Mouse (Mus musculus) CH12.LX (cell line): ENCODE results near the gene Tex14. TPM values are rescaled to one million over a fixed set of nuclear protein-coding genes. Genes with fewer than 3 reads are reported as not detected.

ENCODE experiments used
- DNase-seq: peaks from one replicate; pipeline ENCODE4 v3.0.0-alpha.2; 2013; ENCODE audit errors: extremely low read depth
- H3K27ac ChIP-seq: 2 replicates; pipeline ENCODE4 v1.5.1; 2012; ENCODE audit warnings: low read depth, mild to moderate bottlenecking, control low read depth, moderate library complexity; ENCODE audit not compliant: insufficient read depth
- H3K27me3 ChIP-seq: replicated peaks from 2 replicates; pipeline ENCODE3; 2012; ENCODE audit warnings: inconsistent platforms
- H3K36me3 ChIP-seq, 2 experiments: replicated peaks in 1 of 2; 2 replicates each; pipeline versions ENCODE3 to v1.6.1; 2012; ENCODE audit warnings: inconsistent platforms in 1 of 2, low read length in 1 of 2, mild to moderate bottlenecking in 1 of 2, mixed read lengths in 1 of 2, moderate library complexity in 1 of 2; ENCODE audit not compliant: control insufficient read depth in 1 of 2, insufficient read depth in 1 of 2
- H3K4me1 ChIP-seq, 2 experiments: 2 replicates each; pipeline ENCODE4 v1.6.1; 2012; ENCODE audit warnings: inconsistent platforms in 1 of 2, moderate library complexity in 1 of 2; ENCODE audit not compliant: insufficient read depth in 2 of 2, control insufficient read depth in 1 of 2
- H3K4me2 ChIP-seq: 2 replicates; pipeline ENCODE4 v1.6.1; 2012; ENCODE audit warnings: low read depth, mild to moderate bottlenecking, control low read depth; ENCODE audit not compliant: poor library complexity, insufficient read depth, severe bottlenecking
- H3K4me3 ChIP-seq, 3 experiments: fragments of 150-350 bp in 1 of 3; sonication (generic) in 1 of 3; replicated peaks in 1 of 3; 2 replicates each; pipeline versions ENCODE3 to v1.5.1; 2011 to 2012; ENCODE audit warnings: low read depth in 2 of 3, low read length in 2 of 3, mild to moderate bottlenecking in 2 of 3, moderate library complexity in 2 of 3, control low read depth in 1 of 3, improper control_type of control experiment in 1 of 3, inconsistent platforms in 1 of 3, mixed read lengths in 1 of 3; ENCODE audit not compliant: poor library complexity in 1 of 3
- H3K79me2 ChIP-seq: replicated peaks from 2 replicates; pipeline ENCODE4 v1.6.1; 2012; ENCODE audit warnings: mild to moderate bottlenecking, moderate library complexity; ENCODE audit not compliant: control insufficient read depth, poor library complexity, insufficient read depth, severe bottlenecking; ENCODE audit errors: extremely low read depth
- H3K9ac ChIP-seq: 2 replicates; pipeline ENCODE4 v1.6.1; 2012; ENCODE audit warnings: low read depth, mild to moderate bottlenecking, control low read depth, moderate library complexity; ENCODE audit not compliant: insufficient read depth
- H3K9me3 ChIP-seq: replicated peaks from 2 replicates; pipeline ENCODE3; 2012; ENCODE audit warnings: low read length, inconsistent platforms, mixed read lengths
- CHD2 ChIP-seq: IDR thresholded peaks from 2 replicates; pipeline ENCODE4 v1.6.1; 2011; ENCODE audit warnings: low read length, improper control_type of control experiment
- CTCF ChIP-seq, 2 experiments: IDR thresholded peaks in 1 of 2; conservative IDR thresholded peaks in 1 of 2; 2 replicates each; pipeline ENCODE4 v1.5.1; 2011 to 2012; ENCODE audit warnings: low read depth in 2 of 2, low read length in 2 of 2, improper control_type of control experiment in 1 of 2, inconsistent platforms in 1 of 2, mild to moderate bottlenecking in 1 of 2, moderate library complexity in 1 of 2
- ELF1 ChIP-seq: IDR thresholded peaks from 2 replicates; pipeline ENCODE4 v1.6.1; 2014; ENCODE audit warnings: low read depth, mild to moderate bottlenecking, inconsistent platforms, low read length, improper control_type of control experiment
- EP300 ChIP-seq: IDR thresholded peaks from 2 replicates; pipeline ENCODE4 v1.6.1; 2011; ENCODE audit warnings: low read length, improper control_type of control experiment
- HCFC1 ChIP-seq: IDR thresholded peaks from 2 replicates; pipeline ENCODE4 v1.6.1; 2012; ENCODE audit warnings: low read depth, mild to moderate bottlenecking, inconsistent platforms, low read length, improper control_type of control experiment
- IRF4 ChIP-seq: IDR thresholded peaks from 2 replicates; pipeline ENCODE4 v1.6.1; 2014; ENCODE audit warnings: low read depth, mild to moderate bottlenecking, inconsistent platforms, low read length, improper control_type of control experiment
- JUN ChIP-seq: IDR thresholded peaks from 2 replicates; pipeline ENCODE4 v1.6.1; 2011; ENCODE audit warnings: low read depth, mild to moderate bottlenecking, low read length, improper control_type of control experiment, moderate library complexity; ENCODE audit not compliant: insufficient read depth
- JUND ChIP-seq: conservative IDR thresholded peaks from 2 replicates; pipeline ENCODE4 v1.6.1; 2011; ENCODE audit warnings: low read depth, low read length, improper control_type of control experiment
- MXI1 ChIP-seq: IDR thresholded peaks from 2 replicates; pipeline ENCODE4 v1.6.1; 2011; ENCODE audit warnings: mild to moderate bottlenecking, low read depth, low read length, improper control_type of control experiment
- MYC ChIP-seq: IDR thresholded peaks from 2 replicates; pipeline ENCODE4 v1.6.1; 2011; ENCODE audit warnings: low read depth, mild to moderate bottlenecking, improper control_type of control experiment, low read length
- NELFE ChIP-seq: IDR thresholded peaks from 2 replicates; pipeline ENCODE4 v1.6.1; 2011; ENCODE audit warnings: low read depth, low read length, improper control_type of control experiment
- NRF1 ChIP-seq: IDR thresholded peaks from 2 replicates; pipeline ENCODE4 v1.6.1; 2014; ENCODE audit warnings: low read depth, mild to moderate bottlenecking, inconsistent platforms, low read length, improper control_type of control experiment, moderate library complexity
- POLR2A ChIP-seq: IDR thresholded peaks from 2 replicates; pipeline ENCODE4 v1.6.1; 2011; ENCODE audit warnings: low read depth, mild to moderate bottlenecking, improper control_type of control experiment, low read length
- POLR2AphosphoS2 ChIP-seq: IDR thresholded peaks from 2 replicates; pipeline ENCODE4 v1.6.1; 2011; ENCODE audit warnings: low read depth, low read length, improper control_type of control experiment
- RCOR1 ChIP-seq: conservative IDR thresholded peaks from 2 replicates; pipeline ENCODE4 v1.6.1; 2012; ENCODE audit warnings: low read depth, mild to moderate bottlenecking, inconsistent platforms, low read length, improper control_type of control experiment
- SIN3A ChIP-seq: IDR thresholded peaks from 2 replicates; pipeline ENCODE4 v1.6.1; 2012; ENCODE audit warnings: low read length, improper control_type of control experiment, inconsistent platforms
- SMC3 ChIP-seq: IDR thresholded peaks from 2 replicates; pipeline ENCODE4 v1.6.1; 2011; ENCODE audit warnings: low read depth, low read length, improper control_type of control experiment
- TBP ChIP-seq: conservative IDR thresholded peaks from 2 replicates; pipeline ENCODE4 v1.6.1; 2011; ENCODE audit warnings: low read depth, low read length, improper control_type of control experiment
- TCF12 ChIP-seq: IDR thresholded peaks from 2 replicates; pipeline ENCODE4 v1.6.1; 2014; ENCODE audit warnings: low read depth, mild to moderate bottlenecking, inconsistent platforms, low read length, improper control_type of control experiment
- USF1 ChIP-seq: IDR thresholded peaks from 2 replicates; pipeline ENCODE4 v1.6.1; 2014; ENCODE audit warnings: low read depth, mild to moderate bottlenecking, inconsistent platforms, low read length, improper control_type of control experiment
- ZKSCAN1 ChIP-seq: IDR thresholded peaks from 2 replicates; pipeline ENCODE4 v1.6.1; 2012; ENCODE audit warnings: low read depth, inconsistent platforms, low read length, improper control_type of control experiment, borderline replicate concordance
- ZMIZ1 ChIP-seq: IDR thresholded peaks from 2 replicates; pipeline ENCODE4 v1.6.1; 2012; ENCODE audit warnings: low read depth, mild to moderate bottlenecking, inconsistent platforms, low read length, improper control_type of control experiment
- dilution Hi-C: fragments of 300-500 bp; cut with MboI; formaldehyde crosslinking; loops from 2 replicates; pipeline ENCODE4 v1.14.3; 2020; ENCODE audit warnings: low sequenced_read_pairs; ENCODE audit not compliant: extremely low pct_unique_long_range_greater_than_20kb, extremely low pct_ligation_motif_present
- in situ Hi-C: fragments of 300-500 bp; cut with MboI; formaldehyde crosslinking; loops from 3 replicates; pipeline ENCODE4 v1.14.3; 2019; ENCODE audit warnings: low sequenced_read_pairs, low pct_ligation_motif_present, low pct_unique_long_range_greater_than_20kb, mixed read lengths
- polyA plus RNA-seq: library from polyadenylated mRNA; unstranded; fragments of >175 nt; gene quantifications from 2 replicates; pipeline ENCODE4 v1.2.1, GENCODE M21; 2012; ENCODE audit warnings: low read depth; ENCODE audit not compliant: insufficient read length
- total RNA-seq, 2 experiments: library from RNA; depleted of rRNA; stranded (reverse); fragments of 300-350 nt in 1 of 2; fragments of >200 nt in 1 of 2; gene quantifications; 2 replicates each; pipeline ENCODE4 v1.2.3; 2012 to 2014

Gene Tex14
- total and polyA plus RNA-seq, 3 experiments: 1.3 to 2.1 (median 1.4) TPM

- no peak overlapping the region for H3K27ac ChIP-seq
- no peaks in the 10 kb centered on the region for H3K79me2 ChIP-seq
- no peaks in the 10 kb centered on the region for H3K36me3 ChIP-seq
- no peak for TF ChIP-seq USF1
- no peak for TF ChIP-seq MYC
- no peak for TF ChIP-seq JUN
- no peak for TF ChIP-seq POLR2A
- no peak for TF ChIP-seq TBP
- TF ChIP-seq ZMIZ1: no peak
- TF ChIP-seq JUND: no peak
- no peak for TF ChIP-seq POLR2AphosphoS2
- no peak for TF ChIP-seq RCOR1
- no peak for TF ChIP-seq ZKSCAN1
- no peak for TF ChIP-seq HCFC1
- no peak for TF ChIP-seq CTCF (conservative IDR thresholded peaks at IDR 0.05 in 1 of 2, IDR thresholded peaks at IDR 0.05 in 1 of 2; ENCODE audit: low read depth in 2 of 2, low read length in 2 of 2)
- TF ChIP-seq NRF1: no peak
- no peak for TF ChIP-seq EP300
- TF ChIP-seq MXI1: peak; percentile 5; the same call in 1 of the 2 replicates
- no peak for TF ChIP-seq TCF12
- no peak for TF ChIP-seq SMC3
- no peak for TF ChIP-seq ELF1
- no peak for TF ChIP-seq CHD2
- 0 out of 2 replicates have a peak, but pooled peaks have one; percentile 3 for TF ChIP-seq IRF4
- 0 out of 2 replicates have a peak, but pooled peaks have one; percentile 10 for TF ChIP-seq SIN3A
- H3K9ac ChIP-seq: peak overlapping the region; percentile 4; the same call in 1 of the 2 replicates
- H3K4me2 ChIP-seq: peak overlapping the region; percentile 69
- in situ Hi-C loops: no loop called here
- dilution Hi-C loops: no loop called here
- H3K9me3 ChIP-seq: peaks cover 4% of the 10 kb centered on the region
- peaks cover 0 to 14% of the 10 kb centered on the region in 2 experiments; a peak in 2 of 4 replicates for H3K4me1 ChIP-seq
- H3K4me3 ChIP-seq: peak overlapping the region; percentile 43 to 80 (median 71)
- peaks cover 34% of the 10 kb centered on the region for H3K27me3 ChIP-seq
- no peak for DNase-seq
These were observed 45.6 kb upstream of the Tex14 start for GRCm38 (mm10) chr11:87359262-87359612.

GRCm38 (mm10) chr11:87365120-87365519 lies 39.7 kb upstream of the Tex14 start:
- in situ Hi-C loops (no loop called here), dilution Hi-C loops (no loop called here)
- Histone ChIP-seq H3K4me3 (no peak overlapping the region), H3K27me3 (peaks cover 13% of the 10 kb centered on the region), H3K4me2 (no peak overlapping the region), H3K79me2 (no peaks in the 10 kb centered on the region), H3K27ac (no peak overlapping the region), H3K4me1 (no peaks in the 10 kb centered on the region), H3K9ac (no peak overlapping the region), H3K9me3 (peaks cover 4% of the 10 kb centered on the region), H3K36me3 (no peaks in the 10 kb centered on the region)
- no peak for TF ChIP-seq TBP
- no peak for TF ChIP-seq NELFE
- no peak for DNase-seq
